Comparison of ENCODE assay signal across 15 mouse cellular contexts in genomic region chr2:131407337-131407736, GRCm38 (mm10).
"Had no signal": no experiment of that assay in that cellular context is flagged by ENCODE, and none has a peak within 500 bp of the region (broad histone marks: within the 10 kb centered on the region; RNA-seq: fewer than 3 reads in every experiment).

No protein-coding gene starts in this region.

- H3K27me3 ChIP-seq: liver, embryonic 13.5 days; liver, embryonic 15.5 days; midbrain, embryonic 12.5 days; neural tube, embryonic 12.5 days; stomach, embryonic 15.5 days had no signal

- H3K4me1 ChIP-seq: liver, embryonic 15.5 days; midbrain, embryonic 12.5 days; neural tube, embryonic 12.5 days; stomach, embryonic 15.5 days had no signal

- H3K9me3 ChIP-seq: liver, embryonic 13.5 days; liver, embryonic 15.5 days; midbrain, embryonic 12.5 days; neural tube, embryonic 12.5 days; stomach, embryonic 15.5 days had no signal

- H3K27ac ChIP-seq: liver, embryonic 13.5 days; liver, embryonic 15.5 days; midbrain, embryonic 12.5 days; neural tube, embryonic 12.5 days; stomach, embryonic 15.5 days; stomach, postnatal 0 days had no signal

- H3K36me3 ChIP-seq: liver, embryonic 13.5 days; liver, embryonic 15.5 days; midbrain, embryonic 12.5 days; neural tube, embryonic 12.5 days; stomach, embryonic 15.5 days had no signal

- DNase-seq: liver, embryonic 13.5 days; lung, adult 18-20 months; lung, embryonic 14.5 days; lung, postnatal 10 days; lung, postnatal 4 days; midbrain, embryonic 14.5 days; right cerebral cortex, postnatal 14 days; thymus, adult 2 months; thymus, postnatal 25 days; thymus, postnatal 4 days had no signal

- H3K4me2 ChIP-seq: liver, embryonic 13.5 days; liver, embryonic 15.5 days; lung, embryonic 14.5 days; midbrain, embryonic 12.5 days; neural tube, embryonic 12.5 days; stomach, embryonic 15.5 days had no signal

- H3K9ac ChIP-seq: liver, embryonic 13.5 days; liver, embryonic 15.5 days; lung, embryonic 14.5 days; midbrain, embryonic 12.5 days; neural tube, embryonic 12.5 days; stomach, embryonic 15.5 days had no signal

- H3K4me3 ChIP-seq: liver, embryonic 13.5 days; liver, embryonic 15.5 days; midbrain, embryonic 12.5 days; neural tube, embryonic 12.5 days; stomach, embryonic 15.5 days had no signal
